Mouse (Mus musculus): ENCODE measurements around the gene Mgat1. TPM values are rescaled to one million over a fixed set of nuclear protein-coding genes. Genes with fewer than 3 reads are reported as not detected.
"Not testable (repeated sequence)": the region's sequence is repeated elsewhere in the genome, so short reads cannot be mapped to it uniquely, and the experiment has no call there.

Gene Mgat1
- total RNA-seq, 2 experiments from 2014 or later, result 60.5 to 67.2 TPM

DNA sequence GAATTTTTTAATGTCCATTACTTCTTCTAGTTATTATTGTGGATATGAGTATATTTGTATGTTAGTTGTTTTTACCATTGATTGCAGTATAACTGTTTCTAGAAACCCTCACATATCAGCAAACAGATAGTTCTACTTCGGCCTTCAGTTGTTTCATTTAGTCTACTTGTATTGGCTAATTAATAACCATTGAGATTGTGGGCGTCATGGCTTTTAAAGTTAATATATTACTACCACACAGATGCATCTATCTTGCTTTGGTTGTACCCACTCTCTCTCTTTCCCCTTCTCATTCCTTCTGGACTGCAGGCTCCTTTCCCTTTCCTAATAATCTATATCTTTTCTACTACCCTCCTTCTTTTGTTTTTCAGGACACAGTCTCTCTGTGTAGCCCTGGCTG is 15.3 kb downstream of the Mgat1 start:
- intact Hi-C loops (cut with DNase I), result no loop called here
- no peak for DNase-seq (ENCODE audit: extremely low spot score in 1 of 2, low spot score in 2 of 2)

DNA sequence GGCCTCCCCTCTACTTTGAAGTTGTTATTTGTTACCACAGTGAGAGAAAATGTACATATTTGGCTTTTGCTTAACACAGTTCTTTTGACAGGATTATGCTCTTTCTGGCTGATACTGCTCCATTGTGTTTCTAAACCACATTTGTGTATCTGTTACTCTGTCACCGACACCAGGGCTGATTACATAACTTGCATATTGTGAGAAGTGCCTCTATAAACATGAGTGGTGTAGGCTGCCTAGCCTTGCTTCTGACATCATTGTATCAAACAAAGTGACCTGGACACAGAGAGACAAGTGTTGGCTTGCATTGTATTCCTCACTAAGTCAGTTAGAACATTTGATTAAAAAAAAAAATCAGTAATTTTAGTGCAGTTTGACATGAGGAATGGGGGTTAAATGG is 15.8 kb downstream of the Mgat1 start:
- no peak for DNase-seq (ENCODE audit: extremely low spot score in 1 of 2, low spot score in 2 of 2)
- intact Hi-C loops (cut with DNase I), result loop anchor here (10.0 kb wide), 1 partner anchor 455 kb away; the partner anchor contains the start of gene Rack1

DNA sequence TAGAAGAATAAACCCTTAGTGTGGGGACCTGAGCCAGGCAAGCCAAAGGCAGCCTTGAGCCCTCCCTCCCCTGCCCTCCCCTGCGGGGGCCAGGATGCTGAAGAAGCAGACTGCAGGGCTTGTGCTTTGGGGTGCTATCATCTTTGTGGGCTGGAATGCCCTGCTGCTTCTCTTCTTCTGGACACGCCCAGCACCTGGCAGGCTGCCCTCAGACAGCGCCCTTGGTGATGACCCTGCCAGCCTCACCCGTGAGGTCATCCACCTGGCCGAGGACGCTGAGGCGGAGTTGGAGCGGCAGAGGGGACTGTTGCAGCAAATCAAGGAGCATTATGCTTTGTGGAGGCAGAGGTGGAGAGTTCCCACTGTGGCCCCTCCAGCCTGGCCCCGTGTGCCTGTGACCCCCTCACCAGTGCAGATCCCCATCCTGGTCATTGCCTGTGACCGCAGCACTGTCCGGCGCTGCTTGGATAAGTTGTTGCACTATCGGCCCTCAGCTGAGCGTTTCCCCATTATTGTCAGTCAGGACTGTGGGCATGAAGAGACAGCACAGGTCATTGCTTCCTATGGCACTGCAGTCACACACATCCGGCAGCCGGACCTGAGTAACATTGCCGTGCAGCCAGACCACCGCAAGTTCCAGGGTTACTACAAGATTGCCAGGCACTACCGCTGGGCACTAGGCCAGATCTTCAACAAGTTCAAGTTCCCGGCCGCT is 16.8 kb downstream of the Mgat1 start:
- DNase-seq (ENCODE audit: extremely low spot score in 1 of 2, low spot score in 2 of 2), result no peak
- intact Hi-C loops (cut with DNase I), result loop anchor here (10.0 kb wide), 1 partner anchor 456 kb away; the partner anchor contains the start of gene Rack1

DNA sequence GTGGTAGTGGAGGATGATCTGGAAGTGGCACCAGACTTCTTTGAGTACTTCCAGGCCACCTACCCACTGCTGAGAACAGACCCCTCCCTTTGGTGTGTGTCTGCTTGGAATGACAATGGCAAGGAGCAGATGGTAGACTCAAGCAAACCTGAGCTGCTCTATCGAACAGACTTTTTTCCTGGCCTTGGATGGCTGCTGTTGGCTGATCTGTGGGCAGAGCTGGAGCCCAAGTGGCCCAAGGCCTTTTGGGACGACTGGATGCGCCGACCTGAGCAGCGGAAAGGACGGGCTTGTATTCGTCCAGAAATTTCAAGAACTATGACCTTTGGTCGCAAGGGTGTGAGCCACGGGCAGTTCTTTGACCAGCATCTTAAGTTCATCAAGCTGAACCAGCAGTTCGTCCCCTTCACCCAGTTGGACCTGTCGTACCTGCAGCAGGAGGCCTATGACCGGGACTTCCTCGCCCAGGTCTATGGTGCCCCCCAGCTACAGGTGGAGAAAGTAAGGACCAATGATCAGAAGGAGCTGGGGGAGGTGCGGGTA is 17.4 kb downstream of the Mgat1 start:
- DNase-seq (ENCODE audit: extremely low spot score in 1 of 2, low spot score in 2 of 2), result no peak
- intact Hi-C loops (cut with DNase I), result loop anchor here (10.0 kb wide), 1 partner anchor 457 kb away; the partner anchor contains the start of gene Rack1

DNA sequence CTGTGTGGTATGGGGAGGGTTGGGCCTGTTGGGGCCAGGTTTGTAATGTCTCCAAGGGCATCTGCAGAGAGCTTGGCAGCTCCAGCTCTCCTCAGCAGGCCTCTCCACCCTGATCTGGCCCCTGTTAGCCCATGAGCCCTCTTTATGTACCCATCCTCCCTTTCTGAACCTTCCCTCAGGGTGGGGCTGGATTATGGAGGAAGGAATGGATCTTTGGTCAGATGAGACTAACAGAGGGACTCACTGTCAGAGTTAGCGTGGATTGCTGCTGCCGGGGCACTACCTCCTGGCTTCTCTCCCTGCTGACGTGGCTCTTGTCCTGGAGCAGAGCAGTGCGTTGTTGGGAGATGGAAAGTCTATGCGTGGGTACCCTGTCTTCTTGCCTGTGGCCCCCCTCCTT is 18.3 kb downstream of the Mgat1 start:
- intact Hi-C loops (cut with DNase I), result loop anchor here (10.0 kb wide), 1 partner anchor 457 kb away; the partner anchor contains the start of gene Rack1
- no peak for DNase-seq (ENCODE audit: extremely low spot score in 1 of 2, low spot score in 2 of 2)

DNA sequence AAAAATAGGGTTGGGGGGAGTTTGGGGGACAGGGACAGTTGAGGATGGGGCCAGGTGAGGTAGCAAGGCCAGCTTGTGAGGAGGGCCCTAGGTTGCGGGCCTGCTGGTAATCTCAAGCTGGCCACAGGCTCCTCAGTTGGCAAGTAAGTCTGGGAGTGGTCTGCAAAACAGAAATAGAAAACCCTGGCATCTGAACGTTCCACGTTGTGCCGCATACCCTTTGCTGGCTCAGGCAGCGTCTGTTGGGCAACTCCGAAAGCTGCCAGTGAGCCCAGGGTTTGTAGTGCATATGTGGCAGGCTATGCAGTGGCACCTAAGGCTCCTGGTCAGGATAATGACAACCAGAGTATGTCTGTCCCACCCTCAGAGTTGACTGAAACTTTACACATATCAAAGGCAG is 19.2 kb downstream of the Mgat1 start:
- intact Hi-C loops (cut with DNase I), result loop anchor here (10.0 kb wide), 1 partner anchor 458 kb away; the partner anchor contains the start of gene Rack1
- DNase-seq (ENCODE audit: extremely low spot score in 1 of 2, low spot score in 2 of 2), result no peak

DNA sequence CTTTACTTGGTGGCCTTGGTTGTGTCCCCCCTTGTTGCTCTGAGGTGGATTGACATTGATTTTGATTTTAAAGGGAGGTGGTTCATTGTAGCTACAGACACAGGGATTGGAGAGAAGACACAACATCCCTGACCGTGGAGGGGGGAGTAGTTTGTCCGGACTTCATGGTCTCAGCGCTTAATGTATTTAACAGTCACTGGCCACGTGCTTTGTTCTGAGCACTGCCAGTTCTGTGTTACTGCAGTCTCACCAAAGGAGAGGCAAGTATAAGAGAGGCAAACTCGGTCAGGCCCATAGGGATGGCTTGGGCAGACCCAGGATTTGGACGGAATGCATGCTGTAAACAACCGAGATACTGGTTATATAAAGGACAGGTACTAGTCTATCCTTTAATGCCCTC is 20.1 kb downstream of the Mgat1 start:
- DNase-seq (ENCODE audit: extremely low spot score in 1 of 2, low spot score in 2 of 2), result no peak
- intact Hi-C loops (cut with DNase I), result loop anchor here (10.0 kb wide), 1 partner anchor 459 kb away; the partner anchor contains the start of gene Rack1

DNA sequence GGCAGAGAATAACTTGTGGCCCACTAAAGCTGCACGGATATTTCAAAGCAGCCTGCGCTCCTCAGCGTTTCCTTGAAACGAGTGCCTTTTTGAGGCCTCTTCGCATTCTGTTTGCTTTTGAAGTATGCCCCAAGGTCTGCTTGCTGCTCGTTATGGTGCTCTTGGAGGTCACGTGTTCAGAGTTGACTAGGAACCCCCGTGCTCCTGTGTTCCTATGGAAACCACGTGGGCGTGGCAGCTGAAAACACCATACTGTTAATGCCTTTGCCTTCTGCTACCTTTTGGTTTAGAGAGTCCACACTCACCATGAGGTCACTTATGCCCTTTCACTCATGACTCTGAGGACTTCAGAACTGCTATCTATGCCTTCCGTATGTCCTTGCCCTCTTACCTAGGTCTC is 20.6 kb downstream of the Mgat1 start:
- intact Hi-C loops (cut with DNase I), result loop anchor here (5.0 to 10.0 kb wide), 2 partner anchors 67 to 460 kb away; partner anchors contain the start of gene Rack1

DNA sequence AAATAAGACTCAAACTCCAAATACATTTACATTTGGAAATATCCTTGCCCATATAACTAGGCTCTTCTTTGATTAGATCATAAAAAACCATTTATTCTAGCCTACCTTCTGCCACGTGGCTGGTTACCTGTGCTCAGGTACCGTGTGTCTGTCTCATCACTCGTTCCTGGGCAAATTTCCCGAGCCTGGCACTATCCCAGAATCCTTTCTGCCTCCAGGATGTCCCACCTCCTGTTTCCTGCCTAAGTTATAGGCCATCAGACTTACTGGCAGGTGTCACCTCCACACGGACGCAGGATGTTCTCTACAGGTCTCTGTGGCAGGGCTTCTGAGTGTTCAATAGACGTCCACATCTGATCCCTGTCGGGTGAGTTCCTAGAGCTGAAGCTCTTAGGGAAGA is 21.1 kb downstream of the Mgat1 start:
- intact Hi-C loops (cut with DNase I), result loop anchor here (5.0 to 10.0 kb wide), 2 partner anchors 68 to 460 kb away; partner anchors contain the start of gene Rack1
- no peak for DNase-seq (ENCODE audit: extremely low spot score in 1 of 2, low spot score in 2 of 2)

More for the DNA sequence above, 20.6 kb downstream of the Mgat1 start:
- DNase-seq (ENCODE audit: extremely low spot score in 1 of 2, low spot score in 2 of 2), result no peak

DNA sequence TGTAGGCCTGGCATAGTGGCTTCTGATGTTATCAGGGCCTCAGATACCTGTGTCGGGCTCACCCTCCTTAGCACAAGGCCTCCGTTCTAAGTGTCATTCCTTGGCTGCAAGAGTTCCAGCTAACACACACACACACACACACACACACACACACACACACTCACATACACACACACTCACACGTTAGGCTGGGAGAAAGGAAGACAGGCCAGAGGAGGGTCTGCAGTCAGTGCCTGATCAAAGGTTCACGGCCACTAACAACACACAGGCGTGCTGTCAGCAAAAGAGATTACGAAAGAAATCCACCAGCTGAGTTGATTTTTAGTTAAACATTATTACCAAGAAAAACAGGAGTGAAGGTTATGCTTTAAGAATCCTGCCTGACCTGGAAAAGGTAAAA is 22.7 kb downstream of the Mgat1 start:
- intact Hi-C loops (cut with DNase I), result loop anchor here (5.0 to 10.0 kb wide), 2 partner anchors 69 to 462 kb away; partner anchors contain the start of gene Rack1
- no peak for DNase-seq (ENCODE audit: extremely low spot score in 1 of 2, low spot score in 2 of 2)

DNA sequence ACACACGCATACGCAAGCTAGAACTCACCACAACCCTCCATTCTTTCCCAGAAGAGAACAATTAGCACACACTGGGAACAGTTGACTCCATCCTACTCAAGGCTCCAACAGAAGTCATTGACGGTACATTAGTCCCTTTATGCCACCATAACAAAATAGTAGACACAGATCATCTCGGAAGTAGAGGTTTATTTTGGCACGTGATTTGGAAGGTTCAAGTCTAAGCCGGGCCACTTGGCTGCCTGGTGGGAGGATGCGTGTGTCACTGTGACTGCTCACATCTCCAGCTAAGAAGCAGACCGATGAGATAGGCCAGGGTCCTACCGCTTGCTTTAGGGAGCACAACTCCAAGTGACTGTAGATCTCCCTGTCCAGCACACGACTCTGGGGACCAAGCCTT is 23.3 kb downstream of the Mgat1 start:
- intact Hi-C loops (cut with DNase I), result loop anchor here (5.0 to 10.0 kb wide), 2 partner anchors 70 to 463 kb away; partner anchors contain the start of gene Rack1
- DNase-seq (ENCODE audit: extremely low spot score in 1 of 2, low spot score in 2 of 2), result no peak

DNA sequence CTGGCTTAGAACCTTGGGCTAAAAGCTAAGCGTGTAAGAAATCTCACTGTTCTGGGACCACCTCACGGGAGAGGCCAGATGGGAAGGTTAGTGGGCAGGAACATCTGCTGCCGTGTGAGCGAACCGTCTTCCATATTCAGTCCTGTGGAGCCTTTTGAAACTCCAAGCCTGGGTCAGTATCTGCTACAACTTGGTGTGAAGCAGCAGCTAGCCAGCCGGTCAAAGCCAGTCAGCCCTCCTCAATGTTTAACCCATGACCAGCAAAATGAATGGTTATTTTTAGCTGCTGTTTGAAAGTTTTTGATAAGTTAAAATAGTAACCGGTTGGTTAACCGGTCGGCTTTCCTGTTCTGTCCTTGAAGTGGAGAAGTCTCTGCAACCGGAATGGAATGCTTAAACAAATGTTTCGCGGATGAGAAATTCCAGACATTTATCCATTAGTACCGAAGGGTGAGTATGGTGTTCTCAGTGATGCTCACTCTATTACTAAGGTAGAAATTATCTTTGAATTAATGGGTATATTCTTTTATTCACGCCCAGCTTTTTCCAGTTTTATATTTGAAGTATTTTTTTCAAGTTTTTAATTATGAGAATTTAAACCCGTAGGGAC is 24.1 kb downstream of the Mgat1 start:
- intact Hi-C loops (cut with DNase I), result loop anchor here (5.0 to 10.0 kb wide), 2 partner anchors 71 to 463 kb away; partner anchors contain the start of gene Rack1
- DNase-seq (ENCODE audit: extremely low spot score in 1 of 2, low spot score in 2 of 2), result no peak

DNA sequence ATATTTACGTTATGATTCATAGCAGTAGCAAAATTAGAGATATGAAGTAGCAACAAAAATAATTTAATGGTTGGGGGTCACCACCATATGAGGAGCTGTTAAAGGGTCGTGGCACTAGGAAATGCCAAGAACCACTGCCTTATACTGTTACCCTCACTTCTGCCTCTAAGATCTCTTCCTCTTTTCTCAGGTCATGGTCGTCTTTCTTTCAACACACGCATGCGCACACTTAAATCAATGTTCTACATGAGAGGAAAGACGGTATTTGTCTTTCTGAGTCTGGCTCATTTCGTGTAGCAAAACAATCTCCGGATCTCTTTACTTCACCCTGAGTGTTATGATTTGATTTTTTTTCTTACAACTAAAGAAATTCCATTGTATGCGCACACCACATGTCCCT is 25.8 kb downstream of the Mgat1 start:
- intact Hi-C loops (cut with DNase I), result loop anchor here (5.0 to 10.0 kb wide), 5 partner anchors 72 to 465 kb away; partner anchors contain the start of genes Btnl9, Irgm1, Olfr1396 and Rack1
- DNase-seq (ENCODE audit: extremely low spot score in 1 of 2, low spot score in 2 of 2), result no peak

DNA sequence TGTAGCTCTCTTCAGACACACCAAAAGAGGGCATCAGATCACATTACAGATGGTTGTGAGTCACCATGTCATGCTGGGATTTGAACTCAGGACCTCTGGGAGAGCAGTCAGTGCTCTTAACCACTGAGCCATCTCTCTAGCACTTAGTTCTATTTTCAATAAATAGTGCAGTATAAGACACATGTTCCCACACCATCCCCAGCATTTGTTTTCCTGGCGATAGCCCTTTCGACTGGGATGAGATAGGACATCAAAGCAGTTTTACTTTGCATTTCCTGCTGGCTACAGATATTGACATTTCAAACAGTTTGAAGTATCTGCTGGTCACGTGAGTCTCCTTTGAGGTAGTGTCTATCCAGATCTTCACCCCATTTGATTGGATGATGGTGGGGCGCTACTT is 26.4 kb downstream of the Mgat1 start:
- no peak for DNase-seq (ENCODE audit: extremely low spot score in 1 of 2, low spot score in 2 of 2)
- intact Hi-C loops (cut with DNase I), result loop anchor here (5.0 kb wide), 3 partner anchors 83 to 398 kb away; partner anchors contain the start of genes Btnl9, Irgm1 and Olfr1396

DNA sequence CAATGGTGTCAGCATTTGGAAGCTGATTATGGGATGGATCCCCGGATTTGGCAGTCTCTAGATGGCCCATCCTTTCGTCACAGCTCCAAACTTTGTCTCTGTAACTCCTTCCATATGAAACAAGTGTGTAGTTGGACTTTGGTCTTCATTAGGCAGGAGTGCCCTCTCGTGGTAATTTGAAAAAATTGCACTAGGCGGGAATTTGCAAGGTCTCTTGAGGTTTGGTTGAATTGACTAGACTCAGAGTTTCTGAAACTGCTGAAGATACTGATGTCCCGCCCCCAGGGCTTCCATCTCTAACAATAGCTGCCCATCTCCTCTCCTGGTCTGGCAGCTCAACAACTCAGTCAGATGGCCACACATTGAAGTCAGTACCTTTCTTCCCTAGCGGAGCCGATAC is 27.3 kb downstream of the Mgat1 start:
- peak; percentile 28 to 38 for DNase-seq (ENCODE audit: extremely low spot score in 1 of 2, low spot score in 2 of 2)
- intact Hi-C loops (cut with DNase I), result loop anchor here (5.0 kb wide), 3 partner anchors 84 to 399 kb away; partner anchors contain the start of genes Btnl9, Irgm1 and Olfr1396

DNA sequence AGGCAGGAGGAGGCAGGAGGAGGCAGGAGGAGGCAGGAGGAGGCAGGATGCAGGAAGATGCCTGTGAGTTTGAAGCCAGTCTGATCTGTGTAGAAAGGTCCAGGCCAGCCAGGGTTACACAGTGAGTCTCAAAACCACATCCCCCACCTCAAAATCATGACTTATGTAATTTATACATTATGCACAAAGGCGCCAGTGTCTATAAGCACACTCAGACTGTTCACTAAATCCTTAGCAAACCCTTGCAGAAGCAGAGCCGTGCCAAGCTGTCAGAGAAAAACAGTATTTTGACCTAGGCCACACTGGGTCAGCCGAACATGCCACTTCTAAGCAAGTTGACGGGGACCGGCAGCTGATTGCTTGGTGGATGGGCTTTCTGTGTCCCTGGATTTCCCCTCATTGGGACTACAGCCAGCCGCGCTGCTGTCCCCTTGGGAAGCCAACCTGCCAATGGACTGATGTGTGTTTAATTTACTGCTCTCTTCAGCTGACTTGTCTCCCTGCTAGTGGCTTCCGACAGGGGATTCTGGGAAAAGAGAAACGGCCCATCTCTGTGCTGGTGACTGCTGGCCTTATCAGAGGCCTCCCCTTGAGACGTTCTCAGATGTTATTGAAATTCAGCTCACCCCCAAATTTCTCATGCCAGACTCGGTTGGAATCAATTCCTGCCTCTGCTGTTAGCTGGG is 30.0 kb downstream of the Mgat1 start:
- no peak for DNase-seq (ENCODE audit: extremely low spot score in 1 of 2, low spot score in 2 of 2)
- intact Hi-C loops (cut with DNase I), result loop anchor here (5.0 kb wide), 3 partner anchors 87 to 402 kb away; partner anchors contain the start of genes Btnl9, Irgm1 and Olfr1396

DNA sequence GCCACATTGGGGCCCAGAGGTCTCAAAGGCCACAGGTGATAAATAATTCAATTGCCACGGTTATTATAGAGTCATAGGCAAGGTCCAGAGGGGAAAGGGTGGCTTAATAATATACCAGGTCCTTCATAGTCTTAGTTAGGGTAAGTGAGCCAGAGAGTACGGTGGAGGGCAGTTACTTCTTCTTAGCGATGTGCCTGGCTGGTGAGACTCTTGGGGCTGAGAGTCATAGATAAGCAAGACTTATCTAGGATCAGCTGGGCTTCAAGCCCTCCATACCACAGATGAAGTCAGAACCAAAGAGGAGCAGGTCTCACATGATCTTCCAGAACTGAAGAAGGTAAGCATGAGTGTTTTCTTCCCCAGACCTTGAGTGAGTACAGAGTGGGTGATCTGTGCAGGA is 34.2 kb downstream of the Mgat1 start, which contains the start of gene Olfr1393:
TSS of gene Olfr1393 (plus strand) at position 83 of the 400 bp plus-strand sequence.
- intact Hi-C loops (cut with DNase I), result no loop called here
- DNase-seq (ENCODE audit: extremely low spot score in 1 of 2, low spot score in 2 of 2), result no peak

DNA sequence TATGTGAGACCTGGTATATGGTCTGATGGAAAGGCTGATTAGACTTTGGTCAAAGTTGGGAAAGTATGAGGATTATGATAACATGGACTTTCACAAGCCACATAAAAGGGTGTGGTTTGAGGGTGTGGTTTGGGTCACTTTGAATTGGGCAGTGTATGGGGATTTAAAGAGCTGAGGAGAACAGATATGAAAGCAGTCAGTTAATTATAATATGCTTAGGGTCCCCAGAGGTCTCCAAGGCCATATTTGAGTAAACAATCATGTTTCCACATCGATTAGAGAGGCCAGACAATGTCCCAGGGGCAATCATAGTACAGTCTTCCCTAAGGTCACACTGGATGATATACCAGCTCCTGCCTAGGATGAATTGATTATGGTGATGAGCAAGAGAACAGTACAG is 41.0 kb downstream of the Mgat1 start, which contains the start of gene Olfr1392:
TSS of gene Olfr1392 (plus strand) at position 301 of the 400 bp plus-strand sequence.
- DNase-seq (ENCODE audit: extremely low spot score in 1 of 2, low spot score in 2 of 2); intact Hi-C loops (cut with DNase I): not testable (repeated sequence)
